Mouse (Mus musculus) hindbrain, embryonic 12.5 days (tissue): Measurements from ENCODE around the gene Dedd2. TPM values are rescaled to one million over a fixed set of nuclear protein-coding genes. Genes with fewer than 3 reads are reported as not detected.
A peak's percentile ranks its signal among the peaks of the same experiment; 100 is the strongest.

Experiments used
- ATAC-seq: fragments of 200-750 bp; cut with Nextera tagmentation; 2 replicates; pipeline ENCODE4 v1.8.0; 2017; ENCODE audit warnings: moderate TSS enrichment; ENCODE audit not compliant: low FRiP score
- H3K27ac ChIP-seq: fragments of 300-500 bp; sonication (generic); 2 replicates; pipeline ENCODE4 v1.5.1; 2016; ENCODE audit warnings: mild to moderate bottlenecking
- H3K27me3 ChIP-seq: fragments of 300-500 bp; sonication (generic); 2 replicates; pipeline ENCODE4 v1.6.1; 2016; ENCODE audit warnings: mild to moderate bottlenecking
- H3K36me3 ChIP-seq: fragments of 300-500 bp; sonication (generic); 2 replicates; pipeline ENCODE4 v1.6.1; 2016; ENCODE audit warnings: mild to moderate bottlenecking
- H3K4me1 ChIP-seq: fragments of 300-500 bp; sonication (generic); 2 replicates; pipeline ENCODE4 v1.6.1; 2016
- H3K4me2 ChIP-seq: fragments of 300-500 bp; sonication (generic); replicated peaks from 2 replicates; pipeline ENCODE4 v1.6.1; 2016; ENCODE audit warnings: mild to moderate bottlenecking
- H3K4me3 ChIP-seq: fragments of 300-500 bp; sonication (generic); 2 replicates; pipeline ENCODE4 v1.5.1; 2016; ENCODE audit warnings: mild to moderate bottlenecking
- H3K9ac ChIP-seq: fragments of 300-500 bp; sonication (generic); 2 replicates; pipeline ENCODE4 v1.6.1; 2016; ENCODE audit warnings: mild to moderate bottlenecking, moderate library complexity
- H3K9me3 ChIP-seq: fragments of 300-500 bp; sonication (generic); replicated peaks from 2 replicates; pipeline ENCODE4 v1.6.1; 2016; ENCODE audit warnings: mild to moderate bottlenecking
- WGBS: fragments of 180-500 bp; shearing (Covaris S2); methylation state at CpG from one replicate; pipeline ENCODE4 v1.1.7; 2016; 5-methylcytosine and 5-hydroxymethylcytosine counted together
- microRNA-seq: library from miRNA; unstranded; fragments of <30 nt; microRNA quantifications from one replicate; pipeline ENCODE4, GENCODE M21; 2017
- polyA plus RNA-seq: library from polyadenylated mRNA; unstranded; fragments of >200 nt; fragmentation: Nextera tagmentation; extraction: Ambion mirVana; gene quantifications from 2 replicates; pipeline ENCODE4 v1.2.1, GENCODE M21; 2016

Gene Dedd2
- polyA plus RNA-seq, 1 experiment from 2014 or later = 13.9 TPM

DNA sequence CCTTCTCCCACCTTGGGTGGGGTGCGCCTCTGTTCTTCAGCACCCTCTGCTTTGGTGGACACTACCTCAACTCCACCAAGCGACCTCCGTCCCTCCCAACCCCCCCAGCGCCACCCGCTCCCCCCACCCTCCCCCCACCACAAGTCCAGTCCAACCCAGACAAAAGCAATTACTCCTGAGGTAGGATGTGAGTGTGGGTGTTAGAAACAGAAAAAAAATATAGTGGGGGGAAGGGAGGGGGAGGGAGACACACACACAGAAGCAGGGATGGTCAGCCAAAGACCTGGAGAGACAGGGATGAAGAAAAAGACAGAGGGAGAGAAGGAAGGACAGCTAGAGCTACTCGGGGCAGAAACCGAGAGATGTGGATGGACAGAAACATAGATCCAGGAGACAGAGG is 66.6 kb downstream of the Dedd2 start:
- H3K27ac ChIP-seq = peak overlapping the region; percentile 86
- ATAC-seq = no peak
- no peaks in the 10 kb centered on the region for H3K36me3 ChIP-seq
- H3K4me2 ChIP-seq = peak overlapping the region; percentile 43
- no peaks in the 10 kb centered on the region for H3K9me3 ChIP-seq
- H3K9ac ChIP-seq = peak overlapping the region; percentile 50
- 55% methylated on average over 7 of the region's 7 CpGs for WGBS
- H3K27me3 ChIP-seq = peaks cover 18% of the 10 kb centered on the region
- peaks cover 71% of the 10 kb centered on the region for H3K4me1 ChIP-seq
- peak overlapping the region; percentile 20 for H3K4me3 ChIP-seq

GRCm38 (mm10) chr7:25151916-25152556 is 68.4 kb downstream of the Dedd2 start:
- no peaks in the 10 kb centered on the region for H3K36me3 ChIP-seq
- no peaks in the 10 kb centered on the region for H3K9me3 ChIP-seq
- H3K4me3 ChIP-seq = peak overlapping the region; percentile 20
- peak overlapping the region; percentile 43 for H3K4me2 ChIP-seq
- H3K27ac ChIP-seq = peak overlapping the region; percentile 86
- H3K4me1 ChIP-seq = peaks cover 75% of the 10 kb centered on the region
- 0 out of 2 replicates have a peak, but pooled peaks have one; percentile 3 for ATAC-seq
- H3K27me3 ChIP-seq = peaks cover 23% of the 10 kb centered on the region
- 24% methylated on average over 10 of the region's 10 CpGs for WGBS
- H3K9ac ChIP-seq = peak overlapping the region; percentile 50

DNA sequence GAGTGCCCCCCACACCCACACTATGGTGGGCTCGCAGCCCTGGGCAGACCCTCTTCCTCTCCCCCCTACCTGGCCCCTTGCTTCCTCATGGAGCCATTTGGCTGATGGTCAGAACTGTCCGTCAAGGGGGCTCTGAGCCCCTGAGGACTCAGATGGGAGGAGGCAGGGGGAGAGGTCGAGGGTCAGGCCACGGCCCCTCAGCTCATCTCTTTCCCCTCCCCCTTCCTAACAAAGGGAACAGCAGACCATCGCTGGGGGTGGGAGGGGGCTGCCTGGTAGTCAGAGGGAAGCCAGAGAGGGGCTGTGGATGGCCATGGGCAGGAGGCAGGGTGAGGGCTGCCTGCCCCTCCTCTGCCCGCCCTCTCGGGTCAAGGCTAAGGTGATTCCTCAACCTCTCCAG is 69.4 kb downstream of the Dedd2 start:
- Histone ChIP-seq H3K4me1 (peaks cover 70% of the 10 kb centered on the region), H3K9me3 (no peaks in the 10 kb centered on the region), H3K9ac (peak overlapping the region; percentile 50), H3K4me2 (peak overlapping the region; percentile 43), H3K27ac (peak overlapping the region; percentile 86), H3K4me3 (peak overlapping the region; percentile 3; the same call in 1 of the 2 replicates), H3K27me3 (peaks cover 16% of the 10 kb centered on the region; the same call in 1 of the 2 replicates), H3K36me3 (no peaks in the 10 kb centered on the region)
- 2% methylated on average over 7 of the region's 7 CpGs for WGBS
- ATAC-seq = peak; percentile 49

DNA sequence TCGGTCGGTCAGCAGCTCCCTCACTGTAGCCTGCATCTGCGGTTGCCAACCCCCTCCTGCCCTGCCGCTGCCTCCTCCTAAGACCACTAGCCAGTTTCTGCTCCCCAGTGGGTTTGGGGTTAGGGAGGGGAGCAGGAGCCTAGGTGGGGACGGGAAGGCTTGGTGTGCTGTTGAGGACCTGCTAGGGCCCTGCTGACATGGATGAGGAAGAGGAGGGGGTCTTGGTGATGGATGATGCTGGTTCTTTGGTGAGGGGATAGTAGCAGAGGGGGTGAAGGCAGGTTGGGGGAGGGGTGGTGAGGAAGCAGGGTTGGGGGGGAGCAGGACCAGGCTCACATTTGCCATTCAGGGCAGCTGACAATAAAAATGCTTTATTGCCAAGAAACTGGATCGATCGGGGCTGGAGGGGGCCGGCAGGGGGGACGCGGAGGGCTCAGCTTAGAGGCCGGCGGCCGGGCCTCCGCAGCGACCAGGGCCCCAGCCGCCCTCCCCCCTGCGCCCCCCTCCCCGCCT is 70.2 kb downstream of the Dedd2 start:
- Histone ChIP-seq H3K4me3 (0 out of 2 replicates have a peak overlapping the region, but pooled peaks have one; percentile 6), H3K4me1 (peaks cover 62% of the 10 kb centered on the region), H3K27ac (peak overlapping the region; percentile 86), H3K36me3 (no peaks in the 10 kb centered on the region), H3K27me3 (peaks cover 14% of the 10 kb centered on the region; the same call in 1 of the 2 replicates), H3K9ac (peak overlapping the region; percentile 50; the same call in 1 of the 2 replicates), H3K4me2 (peak overlapping the region; percentile 43), H3K9me3 (no peaks in the 10 kb centered on the region)
- peak; percentile 59 for ATAC-seq
- WGBS = under 1% methylated on average over 6 of the region's 18 CpGs

Small RNA genes within 50 kb of the gene (microRNA-seq; reads per million reads assigned to microRNA genes)
- not detected for gene Mir7048

Other genes starting within 250 kb of the Dedd2 start
- 122 and 138 TPM in 2 replicates for gene Rabac1, start 247.9 kb downstream of the Dedd2 start, polyA plus RNA-seq
- 110 and 121 TPM in 2 replicates for gene Atp1a3, start 214.7 kb downstream of the Dedd2 start, polyA plus RNA-seq
- 16.5 and 17.1 TPM in 2 replicates for gene Grik5, start 148.3 kb downstream of the Dedd2 start, polyA plus RNA-seq
- 39.8 and 40.8 TPM in 2 replicates for gene Zfp574, start 148.0 kb downstream of the Dedd2 start, polyA plus RNA-seq
- gene Pou2f2, start 40.9 kb downstream of the Dedd2 start, polyA plus RNA-seq = 38.6 and 40.3 TPM in 2 replicates
- gene Zfp526, start 810 bp upstream of the Dedd2 start, polyA plus RNA-seq = 2.3 and 2.9 TPM in 2 replicates
- gene Gsk3a, start 17.2 kb upstream of the Dedd2 start, polyA plus RNA-seq = 17.2 and 19.6 TPM in 2 replicates
- 10.4 and 13.6 TPM in 2 replicates for gene Erf, start 30.1 kb upstream of the Dedd2 start, polyA plus RNA-seq
- 41.1 and 42.4 TPM in 2 replicates for gene Cic, start 47.1 kb upstream of the Dedd2 start, polyA plus RNA-seq
- gene Pafah1b3, start 77.4 kb upstream of the Dedd2 start, polyA plus RNA-seq = 391 and 405 TPM in 2 replicates
- gene Prr19, start 80.8 kb upstream of the Dedd2 start, polyA plus RNA-seq = 0.87 and 1.1 TPM in 2 replicates
- gene Tmem145, start 85.5 kb upstream of the Dedd2 start, polyA plus RNA-seq = 24.3 and 25.9 TPM in 2 replicates
- 20.9 and 23.0 TPM in 2 replicates for gene Megf8, start 96.5 kb upstream of the Dedd2 start, polyA plus RNA-seq
- not detected in 2 replicates for gene Cnfn, start 149.1 kb upstream of the Dedd2 start, polyA plus RNA-seq
- gene Lipe, start 178.1 kb upstream of the Dedd2 start, polyA plus RNA-seq = 7.8 and 9.4 TPM in 2 replicates
- gene Cxcl17, start 192.3 kb upstream of the Dedd2 start, polyA plus RNA-seq = 0.30 and 0.43 TPM in 2 replicates